In the genomic region with DNA sequence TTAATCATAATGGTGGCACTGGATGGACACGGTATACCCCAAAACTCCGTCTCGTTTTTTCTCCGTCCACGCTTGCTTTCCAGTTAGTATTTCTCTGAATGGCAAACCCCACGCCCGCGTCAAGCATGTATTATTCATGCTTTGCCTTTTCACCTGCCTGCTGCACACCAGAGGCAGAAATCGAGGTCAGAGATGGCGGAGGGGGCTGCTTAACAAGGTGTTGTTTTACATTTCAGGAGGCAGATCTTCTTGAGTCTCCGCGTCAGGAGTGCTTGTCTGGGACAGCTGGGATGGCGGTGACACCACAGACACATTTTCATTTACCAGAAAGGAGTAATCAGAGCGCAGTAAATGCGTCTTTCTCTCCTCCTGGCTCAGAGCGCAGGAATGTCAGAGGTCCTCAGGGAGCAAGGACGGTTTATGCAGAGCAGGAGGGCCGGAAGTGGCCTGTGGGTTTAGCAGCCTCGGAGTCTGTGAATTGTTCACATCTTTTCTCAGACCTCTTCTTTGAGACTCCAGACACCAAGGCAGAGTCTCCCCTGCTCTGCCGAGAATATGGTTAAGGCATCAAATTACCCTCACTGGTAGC, we compare ENCODE assay signal across 8 mouse cellular contexts.
DNase-seq lines count a peak whose midpoint lies in the region; ATAC-seq and TF ChIP-seq lines count a peak whose summit lies in the region.

No protein-coding gene starts in this region.

- TF ChIP-seq POLR2A in kidney, adult 2 months (IDR thresholded peaks at IDR 0.05; ENCODE audit: low read depth, low read length) = no peak

- peak overlapping the region; percentile 30; the same call in 1 of the 2 replicates for H3K27ac ChIP-seq in kidney, adult 2 months (ENCODE audit: insufficient read depth, low read depth, low read length)
- H3K27ac ChIP-seq in heart, embryonic 16.5 days (ENCODE audit: low read length) = 0 out of 2 replicates have a peak overlapping the region, but pooled peaks have one; percentile 1
- H3K27ac ChIP-seq in limb, embryonic 11.5 days (replicated peaks; ENCODE audit: low read depth, low read length) = peak overlapping the region; percentile 79

- 0 out of 2 replicates have a peak, but pooled peaks cover 4% of the 10 kb centered on the region for H3K4me1 ChIP-seq in kidney, adult 2 months (ENCODE audit: control insufficient read depth, insufficient read depth, low read length)
- peaks cover 3% of the 10 kb centered on the region for H3K4me1 ChIP-seq in heart, embryonic 16.5 days (ENCODE audit: control insufficient read depth, insufficient read depth, low read length)
- peaks cover 12% of the 10 kb centered on the region for H3K4me1 ChIP-seq in limb, embryonic 11.5 days (ENCODE audit: control insufficient read depth, insufficient read depth, low read length)

- no peak for ATAC-seq in heart, embryonic 16.5 days (replicated peaks; ENCODE audit: extremely low read depth, insufficient read depth, low FRiP score)
- peak; percentile 73; the same call in 1 of the 2 replicates for ATAC-seq in limb, embryonic 11.5 days (ENCODE audit: insufficient number of reproducible peaks, low FRiP score, low TSS enrichment, low read depth)

- 36% methylated on average over 20 of the region's 20 CpGs for WGBS in kidney, adult 2 months
- 63% methylated on average over 20 of the region's 20 CpGs for WGBS in heart, embryonic 16.5 days
- WGBS in limb, embryonic 11.5 days = 40% methylated on average over 20 of the region's 20 CpGs

- H3K4me2 ChIP-seq in heart, embryonic 16.5 days (ENCODE audit: low read depth, low read length) = no peak overlapping the region
- peak overlapping the region; percentile 32 for H3K4me2 ChIP-seq in limb, embryonic 11.5 days (ENCODE audit: low read depth, severe bottlenecking)

- peak overlapping the region; percentile 6; the same call in 1 of the 2 replicates for H3K4me3 ChIP-seq in kidney, adult 2 months (ENCODE audit: insufficient read depth, low read depth, low read length)
- H3K4me3 ChIP-seq in heart, embryonic 16.5 days (ENCODE audit: low read length) = no peak overlapping the region
- H3K4me3 ChIP-seq in limb, embryonic 11.5 days (ENCODE audit: low read depth, low read length) = 0 out of 2 replicates have a peak overlapping the region, but pooled peaks have one; percentile 3

- H3K9me3 ChIP-seq in heart, embryonic 16.5 days (replicated peaks; ENCODE audit: control insufficient read depth, low read length) = no peaks in the 10 kb centered on the region
- no peaks in the 10 kb centered on the region; the same call in 1 of the 2 replicates for H3K9me3 ChIP-seq in limb, embryonic 11.5 days (ENCODE audit: control insufficient read depth, low read length)

- H3K36me3 ChIP-seq in kidney, adult 2 months (ENCODE audit: control insufficient read depth, insufficient read depth, low read length) = no peaks in the 10 kb centered on the region
- H3K36me3 ChIP-seq in heart, embryonic 16.5 days (ENCODE audit: control insufficient read depth, insufficient read depth) = no peaks in the 10 kb centered on the region
- H3K36me3 ChIP-seq in limb, embryonic 11.5 days (ENCODE audit: control insufficient read depth, insufficient read depth, low read length) = no peaks in the 10 kb centered on the region

- H3K9ac ChIP-seq in heart, embryonic 16.5 days (ENCODE audit: low read length) = no peak overlapping the region
- H3K9ac ChIP-seq in limb, embryonic 11.5 days (ENCODE audit: low read length) = no peak overlapping the region

- TF ChIP-seq CTCF in kidney, adult 2 months (conservative IDR thresholded peaks at IDR 0.05; ENCODE audit: insufficient read depth, insufficient read length, low read depth, low read length) = no peak

- no peaks in the 10 kb centered on the region for H3K27me3 ChIP-seq in kidney, adult 2 months (replicated peaks; ENCODE audit: control insufficient read depth, insufficient read depth, low read length)
- no peaks in the 10 kb centered on the region for H3K27me3 ChIP-seq in heart, embryonic 16.5 days (ENCODE audit: control insufficient read depth, insufficient read depth, low read length)
- no peaks in the 10 kb centered on the region for H3K27me3 ChIP-seq in limb, embryonic 11.5 days (ENCODE audit: control insufficient read depth, insufficient read depth, low read length)

- DNase-seq in kidney, adult 2 months = peak; percentile 36
- DNase-seq in kidney, postnatal 14 days = no peak
- DNase-seq in limb, embryonic 11.5 days (ENCODE audit: low spot score) = peak; percentile 65
- peak; percentile 61 for DNase-seq in thymus, postnatal 14 days
- DNase-seq in adrenal gland, adult (ENCODE audit: inconsistent age in 2 of 2, low spot score in 1 of 2) = no peak
- no peak for DNase-seq in ovary, adult 18-20 months (ENCODE audit: low spot score)
- DNase-seq in adrenal gland, postnatal 10 days = no peak

Comparison
In these comparisons a context has a peak if more than half of its experiments do, and no peak if none do; other contexts are left out.
1. DNase-seq: peak in kidney, adult 2 months (single experiment), limb, embryonic 11.5 days (single experiment) and thymus, postnatal 14 days (single experiment); none in kidney, postnatal 14 days (single experiment), adrenal gland, adult (0 of 2), ovary, adult 18-20 months (single experiment) and adrenal gland, postnatal 10 days (single experiment).
2. H3K27ac ChIP-seq: peak in every context shown above with its lines; median percentile 79 in limb, embryonic 11.5 days; 30 in kidney, adult 2 months; 1 in heart, embryonic 16.5 days.